Mouse (Mus musculus): Measurements from ENCODE around the gene Gata5.

DNA sequence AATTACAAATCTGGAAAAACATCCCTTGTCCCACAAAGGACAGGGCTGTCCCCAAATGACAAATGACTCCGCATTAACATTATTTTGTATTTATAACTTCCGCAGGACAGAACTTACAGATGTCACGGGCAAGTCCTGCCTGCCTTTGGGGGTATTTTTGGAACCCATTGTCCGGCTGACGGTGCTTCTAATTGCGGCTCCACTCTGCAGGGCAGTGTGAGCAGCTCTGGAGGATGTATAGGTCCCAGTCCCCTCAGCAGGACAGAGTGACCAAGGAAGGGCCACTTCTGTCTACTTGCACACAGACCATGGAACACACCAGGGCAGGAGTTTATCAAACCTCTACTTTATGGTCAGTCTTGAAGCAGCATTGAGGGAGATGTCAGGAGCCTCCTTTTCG, 16.9 kb downstream of the Gata5 start:
- no peak for TF ChIP-seq CTCF (IDR thresholded peaks at IDR 0.05 in 2 of 3, conservative IDR thresholded peaks at IDR 0.05 in 1 of 3; ENCODE audit: control insufficient read depth in 1 of 3, insufficient read depth in 1 of 3, low read depth in 2 of 3, low read length in 3 of 3, poor library complexity in 1 of 3, severe bottlenecking in 1 of 3)
- TF ChIP-seq TCF12 (IDR thresholded peaks at IDR 0.05; ENCODE audit: low read depth, low read length) = no peak
- no peak for TF ChIP-seq NELFE (IDR thresholded peaks at IDR 0.05; ENCODE audit: low read depth, low read length)
- no peak for TF ChIP-seq EP300 (IDR thresholded peaks at IDR 0.05; ENCODE audit: low read depth in 1 of 2, low read length in 2 of 2)
- TF ChIP-seq ZC3H11A (IDR thresholded peaks at IDR 0.05; ENCODE audit: low read depth, low read length) = no peak
- TF ChIP-seq HCFC1 (IDR thresholded peaks at IDR 0.05; ENCODE audit: low read depth, low read length) = no peak
- no peak for TF ChIP-seq USF2 (IDR thresholded peaks at IDR 0.05; ENCODE audit: borderline replicate concordance in 1 of 2, insufficient read depth in 1 of 2, low read depth in 1 of 2, low read length in 2 of 2)
- TF ChIP-seq ZKSCAN1 (IDR thresholded peaks at IDR 0.05; ENCODE audit: low read depth, low read length) = no peak
- no peak for TF ChIP-seq ZMIZ1 (IDR thresholded peaks at IDR 0.05; ENCODE audit: low read depth, low read length)
- no peak for TF ChIP-seq MAZ (IDR thresholded peaks at IDR 0.05; ENCODE audit: low read depth, low read length)
- no peak for TF ChIP-seq TBP (IDR thresholded peaks at IDR 0.05; ENCODE audit: low read depth, low read length)

All from MEL (cell line).